Mouse (Mus musculus) layer of hippocampus, adult 11-12 months (tissue): Measurements from ENCODE around the gene Ctdsp2.

Experiments used
- DNase-seq: peaks from one replicate; pipeline ENCODE4 v3.0.0; 2022; ENCODE audit warnings: low spot score

Gene Ctdsp2

GRCm38 (mm10) chr10:127042468-127043115 is 64.1 kb downstream of the Ctdsp2 start:
- DNase-seq = no peak

- no peak for DNase-seq
Observed at GRCm38 (mm10) chr10:127043187-127043586, 64.7 kb downstream of the Ctdsp2 start.

- DNase-seq = no peak
Observed at GRCm38 (mm10) chr10:127047954-127048353, 69.4 kb downstream of the Ctdsp2 start, which contains the start of gene Cyp27b1. Gene Cyp27b1, plus strand, starts transcription at chr10:127048250.

- no peak for DNase-seq
Observed at GRCm38 (mm10) chr10:127048608-127049394, 70.3 kb downstream of the Ctdsp2 start.
